Mouse (Mus musculus) neutrophil, adult 65 days (primary cell): ENCODE results near the gene Klhdc1. TPM values are rescaled to one million over a fixed set of nuclear protein-coding genes. Genes with fewer than 3 reads are reported as not detected.

ENCODE experiments used
- total RNA-seq: library from RNA; stranded (reverse); gene quantifications from 2 replicates; pipeline ENCODE4 v1.2.4, GENCODE M21; 2023

Gene Klhdc1
- total RNA-seq: 0.34 and 0.63 TPM in 2 replicates

DNA sequence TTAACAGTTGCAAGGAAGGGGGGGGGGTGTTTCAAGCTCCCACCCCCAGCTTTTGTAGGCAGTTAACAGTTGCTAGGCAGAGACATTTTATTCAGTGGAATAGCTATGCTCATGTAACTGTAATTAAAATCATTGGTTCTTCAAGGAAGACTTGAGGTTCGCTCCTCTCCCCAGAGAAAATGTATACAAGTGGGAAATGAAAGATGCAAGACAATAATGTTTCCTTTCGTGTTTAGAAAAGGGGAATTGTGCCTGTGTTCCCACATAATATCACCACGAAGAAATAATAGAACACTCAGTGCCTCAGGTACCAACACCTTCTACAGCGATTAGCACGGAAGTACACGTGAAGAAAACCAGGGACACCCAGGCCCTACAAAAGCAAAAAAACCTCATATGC lies at the start of gene Klhdc1:
Klhdc1 (plus strand) TSS at position 301 of the 400 bp plus-strand sequence.

DNA sequence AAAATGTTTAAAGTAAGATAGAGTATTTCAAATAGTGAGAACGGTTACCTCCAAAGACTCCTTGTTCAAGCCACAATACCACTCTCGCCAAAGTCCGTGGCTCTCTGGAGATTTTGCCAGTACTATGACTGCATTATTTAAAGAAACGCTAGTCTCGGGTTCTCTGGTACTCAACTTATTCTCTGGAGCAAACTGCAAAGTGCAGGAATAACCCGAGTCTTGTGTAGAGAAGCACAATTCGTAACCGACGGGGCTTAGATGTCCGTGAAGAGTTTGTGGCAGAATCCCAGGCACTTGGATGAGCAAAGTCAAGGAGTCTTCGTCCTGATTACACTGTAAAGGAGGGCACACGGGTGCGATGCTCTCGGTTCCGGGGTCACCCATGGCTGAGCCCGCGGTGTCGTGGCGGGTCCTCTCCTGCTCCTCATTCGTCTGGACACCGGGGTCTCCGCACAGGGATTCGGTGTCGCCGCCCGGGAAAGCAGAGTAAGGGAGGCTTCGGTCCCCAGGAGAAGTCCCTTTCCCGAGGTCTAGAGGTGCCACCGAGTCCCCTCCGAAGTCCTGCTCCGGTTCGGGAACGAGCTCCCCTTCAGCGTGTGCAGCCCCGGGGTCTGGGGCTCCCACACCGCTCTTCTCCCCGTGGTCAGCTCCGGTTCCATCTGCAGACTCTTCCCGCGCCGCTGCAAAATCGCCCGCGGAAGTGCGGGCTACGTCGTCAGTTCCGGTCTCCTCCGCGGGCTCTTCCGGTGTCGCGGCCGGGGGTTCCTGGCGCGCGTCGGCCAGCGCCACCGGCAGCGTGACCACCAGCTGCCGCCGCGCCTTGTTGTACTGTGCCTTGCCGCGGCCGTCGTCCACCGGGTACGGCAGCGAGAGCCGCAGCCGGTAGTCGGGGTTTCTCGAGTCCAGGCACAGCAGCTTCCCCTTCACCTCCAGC lies 44.3 kb upstream of the Klhdc1 start, which contains the start of gene Gm49383:
Gm49383 (minus strand) TSS at position 661 of the 934 bp plus-strand sequence.

DNA sequence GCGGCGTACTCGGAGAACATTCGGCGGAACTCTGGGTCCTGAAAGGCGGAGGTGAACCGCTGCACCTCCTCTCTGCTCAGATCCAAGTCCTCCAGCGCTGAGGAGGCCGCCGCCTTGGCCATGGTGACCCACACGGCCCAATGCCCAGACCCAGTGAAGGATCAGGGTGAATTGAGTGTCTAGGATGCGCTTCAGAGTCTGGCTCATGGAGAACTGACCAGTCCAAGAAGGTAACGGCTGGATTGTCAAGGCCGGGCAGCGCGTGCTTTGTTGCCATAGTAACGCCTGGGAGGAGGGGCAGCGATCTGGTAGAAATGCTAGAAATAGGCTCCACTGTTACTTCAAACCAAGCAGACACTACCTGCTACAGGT lies 42.8 kb upstream of the Klhdc1 start, which contains the start of gene Dnaaf2:
Dnaaf2 (minus strand) TSS at position 266 of the 372 bp plus-strand sequence.

GRCm38 (mm10) chr12:69204052-69204833 lies 36.7 kb upstream of the Klhdc1 start, which contains the start of gene Gm49384:
Gm49384 (minus strand) TSS chr12:69204267.

GRCm38 (mm10) chr12:69227776-69228466 lies 13.1 kb upstream of the Klhdc1 start, which contains the start of gene Pole2:
Pole2 (minus strand) TSS chr12:69228195.

DNA sequence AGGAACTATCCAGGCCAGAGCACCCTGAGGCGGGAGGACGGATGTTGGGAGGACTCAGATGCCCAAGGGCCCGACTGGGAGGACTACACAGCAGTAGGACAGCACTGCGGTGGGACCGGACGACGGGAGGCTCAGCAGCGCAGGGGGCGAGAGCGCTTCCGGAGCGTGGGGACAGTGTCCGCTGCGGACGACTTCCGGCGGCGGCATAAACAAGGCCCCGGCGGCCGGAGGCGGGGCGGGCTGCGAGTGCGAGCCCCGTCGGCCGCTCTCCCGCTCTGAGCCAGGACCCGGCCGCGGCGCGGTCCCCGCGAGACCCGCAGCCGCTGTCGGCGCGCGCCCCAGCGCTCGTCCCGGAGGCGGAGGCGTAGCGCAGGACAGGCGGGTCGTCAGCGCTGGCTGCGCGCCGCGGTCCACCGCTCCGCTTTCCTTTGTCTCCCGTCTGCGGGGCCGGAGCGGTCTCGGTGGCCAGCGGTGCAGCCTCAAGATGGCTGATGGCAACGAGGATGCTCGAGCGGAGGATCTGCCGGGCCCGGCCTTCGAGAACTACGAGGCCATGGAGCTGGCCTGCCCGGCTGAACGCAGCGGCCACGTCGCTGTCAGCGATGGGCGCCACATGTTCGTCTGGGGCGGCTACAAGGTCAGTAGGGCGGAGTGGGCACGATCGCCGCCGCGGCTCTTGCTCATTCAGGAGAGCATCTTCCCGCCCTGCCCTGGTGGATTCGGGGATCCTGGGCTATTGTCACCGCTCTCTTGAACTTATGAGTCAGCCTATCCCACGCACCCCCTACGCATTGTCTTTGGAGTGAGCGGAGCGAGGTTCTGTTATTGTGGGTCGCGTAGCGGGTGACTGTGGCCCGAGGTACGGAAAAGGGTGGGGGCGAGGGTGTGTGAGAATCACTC lies 55.8 kb downstream of the Klhdc1 start, which contains the start of gene Klhdc2:
Klhdc2 (plus strand) TSS at position 171 of the 900 bp plus-strand sequence.

Other genes starting within 250 kb of the Klhdc1 start
- gene Rps29, start 82.0 kb upstream of the Klhdc1 start, total RNA-seq: 658 and 1,139 TPM in 2 replicates
- 5.7 and 6.2 TPM in 2 replicates for gene Lrr1, start 72.4 kb upstream of the Klhdc1 start, total RNA-seq
- gene Rpl36al, start 57.1 kb upstream of the Klhdc1 start, total RNA-seq: 133 and 180 TPM in 2 replicates
- 25.7 and 26.3 TPM in 2 replicates for gene Mgat2, start 57.0 kb upstream of the Klhdc1 start, total RNA-seq
- gene Gm49383, start 44.1 kb upstream of the Klhdc1 start, total RNA-seq: 3.2 and 5.3 TPM in 2 replicates
- gene Dnaaf2, start 42.7 kb upstream of the Klhdc1 start, total RNA-seq: 1.3 and 1.7 TPM in 2 replicates
- gene Gm49384, start 36.9 kb upstream of the Klhdc1 start, total RNA-seq: 2.3 and 4.2 TPM in 2 replicates
- 5.8 and 8.6 TPM in 2 replicates for gene Pole2, start 13.0 kb upstream of the Klhdc1 start, total RNA-seq
- gene Klhdc2, start 55.5 kb downstream of the Klhdc1 start, total RNA-seq: 20.7 and 20.9 TPM in 2 replicates
- 35.0 and 43.5 TPM in 2 replicates for gene Nemf, start 116.0 kb downstream of the Klhdc1 start, total RNA-seq
- gene Arf6, start 131.0 kb downstream of the Klhdc1 start, total RNA-seq: 163 and 204 TPM in 2 replicates
- 0.93 and 1.9 TPM in 2 replicates for gene Gm9887, start 131.3 kb downstream of the Klhdc1 start, total RNA-seq